Mouse (Mus musculus) E14TG2a.4 (cell line): ENCODE measurements around the gene Utp3.

Source experiments
- H3K27me3 ChIP-seq: 2 replicates; pipeline ENCODE4 v1.6.1; 2014; ENCODE audit warnings: low read length, control low read depth; ENCODE audit not compliant: insufficient read depth
- H3K36me3 ChIP-seq: 2 replicates; pipeline ENCODE4 v1.6.1; 2014; ENCODE audit warnings: low read length, control low read depth; ENCODE audit not compliant: insufficient read depth
- H3K4me1 ChIP-seq: replicated peaks from 2 replicates; pipeline ENCODE4 v1.6.1; 2014; ENCODE audit warnings: low read depth, low read length, control low read depth
- H3K4me3 ChIP-seq: replicated peaks from 2 replicates; pipeline ENCODE4 v1.5.1; 2014; ENCODE audit warnings: mild to moderate bottlenecking, low read length
- H3K9me3 ChIP-seq: 2 replicates; pipeline ENCODE4 v1.6.1; 2014; ENCODE audit warnings: low read length, control low read depth
- CTCF ChIP-seq: conservative IDR thresholded peaks from 2 replicates; pipeline ENCODE4 v1.5.1; 2014; ENCODE audit warnings: low read length
- NANOG ChIP-seq: IDR thresholded peaks from 2 replicates; pipeline ENCODE4 v1.6.1; 2014; ENCODE audit warnings: borderline replicate concordance, low read length, mixed read lengths
- POU5F1 ChIP-seq: IDR thresholded peaks from 2 replicates; pipeline ENCODE4 v1.6.1; 2014; ENCODE audit warnings: low read length, borderline replicate concordance

Utp3 gene

GRCm38 (mm10) chr5:88586407-88587174, 32.3 kb downstream of the Utp3 start:
- TF ChIP-seq NANOG (no peak), POU5F1 (no peak), CTCF (no peak)

DNA sequence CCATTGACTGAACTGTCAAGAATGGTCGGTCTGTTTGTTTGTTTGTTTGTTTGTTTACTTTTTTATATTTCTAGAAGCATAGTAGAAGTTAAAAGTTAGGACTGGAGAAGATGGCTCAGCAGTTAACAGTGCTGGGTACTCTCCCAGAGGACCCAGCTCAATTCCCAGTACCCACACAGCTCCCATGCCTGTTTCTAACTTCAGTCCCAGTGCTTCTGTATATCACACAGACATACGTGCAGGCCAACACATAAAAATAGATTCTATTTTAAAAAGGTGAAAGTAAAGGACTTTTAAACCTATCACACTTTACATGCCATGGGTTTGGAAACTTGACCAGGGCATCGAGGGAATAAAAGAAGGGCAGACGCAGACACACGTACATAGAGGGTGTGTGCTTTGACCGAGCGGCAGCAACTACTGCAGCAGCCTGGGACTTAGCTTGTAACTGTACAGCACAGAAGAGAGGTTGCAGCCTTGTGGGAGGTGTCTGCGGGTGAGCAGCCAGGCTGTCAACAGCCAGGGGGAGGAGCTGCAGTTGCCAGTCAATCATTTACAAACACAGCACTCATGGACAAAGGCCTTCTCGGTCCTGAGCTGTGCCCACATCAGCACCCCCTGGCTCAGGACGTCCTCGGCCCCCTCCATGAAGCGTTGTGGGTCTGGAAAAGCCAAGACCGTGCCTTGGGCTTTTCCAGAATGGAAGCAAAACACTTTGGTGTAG, 33.1 kb downstream of the Utp3 start:
- H3K4me3 ChIP-seq, result no peak overlapping the region; the same call in 1 of the 2 replicates
- H3K27me3 ChIP-seq, result no peaks in the 10 kb centered on the region
- no peaks in the 10 kb centered on the region for H3K9me3 ChIP-seq
- peaks cover 24% of the 10 kb centered on the region for H3K36me3 ChIP-seq
- H3K4me1 ChIP-seq, result peaks cover 81% of the 10 kb centered on the region
- TF ChIP-seq CTCF, result no peak
- no peak for TF ChIP-seq NANOG
- TF ChIP-seq POU5F1, result no peak

More at GRCm38 (mm10) chr5:88586407-88587174, 32.3 kb downstream of the Utp3 start:
- no peaks in the 10 kb centered on the region for H3K27me3 ChIP-seq
- no peak overlapping the region for H3K4me3 ChIP-seq
- peaks cover 24% of the 10 kb centered on the region for H3K36me3 ChIP-seq
- H3K4me1 ChIP-seq, result peaks cover 76% of the 10 kb centered on the region
- no peaks in the 10 kb centered on the region for H3K9me3 ChIP-seq

- Histone ChIP-seq H3K27me3 (no peaks in the 10 kb centered on the region), H3K4me3 (no peak overlapping the region), H3K36me3 (peaks cover 30% of the 10 kb centered on the region), H3K4me1 (peaks cover 87% of the 10 kb centered on the region), H3K9me3 (no peaks in the 10 kb centered on the region)
- TF ChIP-seq NANOG, result no peak
- no peak for TF ChIP-seq POU5F1
- no peak for TF ChIP-seq CTCF
These were observed 34.2 kb downstream of the Utp3 start for GRCm38 (mm10) chr5:88588481-88588880.

- H3K36me3 ChIP-seq, result peaks cover 15% of the 10 kb centered on the region
- H3K27me3 ChIP-seq, result no peaks in the 10 kb centered on the region
- no peak overlapping the region for H3K4me3 ChIP-seq
- TF ChIP-seq POU5F1 (no peak), NANOG (no peak), CTCF (no peak)
- no peaks in the 10 kb centered on the region for H3K9me3 ChIP-seq
- H3K4me1 ChIP-seq, result peaks cover 75% of the 10 kb centered on the region
These were observed 39.3 kb downstream of the Utp3 start for GRCm38 (mm10) chr5:88593421-88594172.

- peaks cover 10% of the 10 kb centered on the region for H3K36me3 ChIP-seq
- TF ChIP-seq CTCF (no peak), POU5F1 (no peak), NANOG (no peak)
- no peaks in the 10 kb centered on the region for H3K9me3 ChIP-seq
- H3K27me3 ChIP-seq, result no peaks in the 10 kb centered on the region
- H3K4me3 ChIP-seq, result no peak overlapping the region
- peaks cover 70% of the 10 kb centered on the region for H3K4me1 ChIP-seq
These were observed 39.9 kb downstream of the Utp3 start for GRCm38 (mm10) chr5:88594173-88594569.

DNA sequence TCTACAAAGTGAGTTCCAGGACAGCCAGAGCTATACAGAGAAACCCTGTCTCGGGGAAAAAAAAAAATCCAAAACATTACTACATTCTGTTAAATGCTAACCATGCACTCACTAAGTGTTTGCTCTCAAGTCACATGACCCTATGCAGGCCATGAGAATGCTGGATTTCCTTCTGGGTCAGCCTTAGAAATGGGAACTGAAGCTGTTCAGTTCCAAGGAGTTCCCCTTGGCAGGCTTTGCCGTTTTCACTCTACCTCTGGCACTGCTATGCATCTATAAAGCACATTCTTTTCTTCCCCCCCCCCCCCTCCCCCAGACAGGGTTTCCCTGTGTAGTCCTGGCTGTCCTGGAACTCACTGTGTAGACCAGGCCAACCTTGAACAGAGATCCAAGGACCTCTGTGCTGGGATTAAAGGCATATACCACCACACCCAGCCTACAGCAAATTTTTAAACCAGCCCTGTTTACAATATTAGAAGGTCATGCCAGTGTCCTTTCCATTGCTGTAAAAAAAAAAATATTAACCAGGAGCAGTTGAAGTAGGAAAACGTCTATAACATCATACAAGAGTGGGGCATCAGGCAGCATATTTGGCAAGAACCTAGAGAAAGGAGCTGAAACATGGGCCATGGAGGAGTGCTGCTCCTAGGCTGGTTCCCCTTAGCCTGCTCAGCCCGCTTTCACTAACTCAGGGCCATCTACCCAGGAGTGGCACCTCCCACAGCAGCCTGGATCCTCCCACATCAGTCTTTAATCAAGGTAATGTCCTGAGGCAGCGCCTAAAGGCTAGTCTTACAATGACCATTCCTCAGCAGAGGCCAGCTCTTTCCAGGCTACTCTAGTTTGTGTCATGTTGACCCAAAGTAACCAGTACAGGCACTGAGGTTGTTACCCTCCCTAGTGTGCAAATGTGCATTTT, 41.5 kb downstream of the Utp3 start:
- H3K27me3 ChIP-seq, result no peaks in the 10 kb centered on the region
- peaks cover 6% of the 10 kb centered on the region; the same call in 1 of the 2 replicates for H3K36me3 ChIP-seq
- H3K4me1 ChIP-seq, result peaks cover 64% of the 10 kb centered on the region
- no peak overlapping the region for H3K4me3 ChIP-seq
- TF ChIP-seq NANOG (no peak), POU5F1 (no peak), CTCF (no peak)
- H3K9me3 ChIP-seq, result no peaks in the 10 kb centered on the region

GRCm38 (mm10) chr5:88598961-88599360, 44.7 kb downstream of the Utp3 start:
- Histone ChIP-seq H3K4me1 (peaks cover 34% of the 10 kb centered on the region), H3K4me3 (no peak overlapping the region), H3K27me3 (no peaks in the 10 kb centered on the region), H3K9me3 (no peaks in the 10 kb centered on the region), H3K36me3 (no peaks in the 10 kb centered on the region; the same call in 1 of the 2 replicates)
- TF ChIP-seq NANOG, result no peak

DNA sequence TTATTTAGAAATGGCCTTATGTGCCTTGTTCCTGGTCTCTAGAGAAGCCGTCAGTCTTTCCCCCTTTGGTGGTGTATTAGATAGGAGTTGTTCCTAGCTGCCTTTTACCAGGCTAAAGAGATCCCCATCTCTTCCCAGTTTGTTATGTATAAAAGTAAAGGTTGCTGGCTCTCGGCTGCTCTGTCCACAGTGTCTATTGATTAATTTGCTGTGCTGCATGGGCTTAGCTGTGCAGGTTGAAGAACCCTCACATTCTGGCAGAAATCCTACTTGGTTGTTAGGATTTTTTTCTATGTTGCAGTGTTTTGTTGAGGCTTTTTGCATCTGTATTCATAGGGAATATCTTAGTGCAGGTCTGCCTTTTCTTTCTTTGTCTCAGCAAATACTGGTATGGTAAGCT, 47.8 kb downstream of the Utp3 start:
- H3K27me3 ChIP-seq, result no peaks in the 10 kb centered on the region
- TF ChIP-seq POU5F1 (no peak), CTCF (no peak), NANOG (no peak)
- no peak overlapping the region for H3K4me3 ChIP-seq
- H3K9me3 ChIP-seq, result no peaks in the 10 kb centered on the region
- peaks cover 18% of the 10 kb centered on the region for H3K4me1 ChIP-seq
- no peaks in the 10 kb centered on the region for H3K36me3 ChIP-seq
